ENCODE assay signal across 12 mouse cellular contexts in genomic region chr16:35024300-35024699, GRCm38 (mm10). TPM values are rescaled to one million over a fixed set of nuclear protein-coding genes. Genes with fewer than 3 reads are reported as not detected.
DNase-seq lines count a peak whose midpoint lies in the region; TF ChIP-seq lines count a peak whose summit lies in the region.
"Had no signal": no experiment of that assay in that cellular context is flagged by ENCODE, and none has a peak within 500 bp of the region (broad histone marks: within the 10 kb centered on the region; RNA-seq: fewer than 3 reads in every experiment).

No protein-coding gene starts in this region.

- H3K9ac ChIP-seq in ES-Bruce4 (ENCODE audit: low read depth, poor library complexity, severe bottlenecking) = no peak overlapping the region
- H3K9ac ChIP-seq: limb, embryonic 15.5 days had no signal

- no peak for DNase-seq in left cerebral cortex, adult 2 months (ENCODE audit: extremely low spot score in 1 of 2, low spot score in 2 of 2)
- DNase-seq in left cerebral cortex, adult 11 months (ENCODE audit: low spot score) = no peak
- peak; percentile 1 for DNase-seq in T-cell, adult 2 months (ENCODE audit: low spot score)
- DNase-seq in thymus, adult 2 months = peak; percentile 22
- no peak for DNase-seq in heart, postnatal 36 days
- DNase-seq in adrenal gland, postnatal 4 days (ENCODE audit: low spot score in 2 of 2) = no peak
- DNase-seq: adrenal gland, adult 8-10 months; cerebellum, adult 18-20 months; right cerebral cortex, adult 18-20 months had no signal

- no peak for TF ChIP-seq POLR2A in ES-Bruce4 (IDR thresholded peaks at IDR 0.05; ENCODE audit: insufficient read depth, low read length)
- TF ChIP-seq POLR2A in thymus, adult 2 months (IDR thresholded peaks at IDR 0.05; ENCODE audit: control insufficient read depth, extremely low read depth, insufficient read depth, low read length, poor library complexity) = no peak

- H3K27ac ChIP-seq in left cerebral cortex, adult 2 months = no peak overlapping the region
- no peak overlapping the region for H3K27ac ChIP-seq in ES-Bruce4 (ENCODE audit: insufficient read depth, low read length)
- H3K27ac ChIP-seq in thymus, adult 2 months (ENCODE audit: control insufficient read depth, insufficient read depth, low read length) = no peak overlapping the region
- H3K27ac ChIP-seq: heart, embryonic 10.5 days; limb, embryonic 15.5 days had no signal

- H3K9me3 ChIP-seq in ES-Bruce4 (replicated peaks; ENCODE audit: control insufficient read depth, insufficient read depth, low read length, poor library complexity, severe bottlenecking) = no peaks in the 10 kb centered on the region
- H3K9me3 ChIP-seq: heart, embryonic 10.5 days; limb, embryonic 15.5 days had no signal

- intact Hi-C loops in left cerebral cortex, adult 2 months (cut with DNase I) = no loop called here
- intact Hi-C loops in heart, postnatal 36 days (cut with DNase I) = loop anchor here (5.0 kb wide), 1 partner anchor 1842 kb away; no protein-coding TSS in a partner anchor

- WGBS in thymus, adult 2 months = 93% methylated on average over 5 of the region's 5 CpGs

- TF ChIP-seq EP300 in ES-Bruce4 (IDR thresholded peaks at IDR 0.05; ENCODE audit: insufficient read depth, low read depth, low read length) = 0 out of 2 replicates have a peak, but pooled peaks have one; percentile 29

- TF ChIP-seq CTCF in left cerebral cortex, adult 2 months (IDR thresholded peaks at IDR 0.05) = peak; percentile 36
- peak; percentile 69 for TF ChIP-seq CTCF in ES-Bruce4 (IDR thresholded peaks at IDR 0.05; ENCODE audit: low read depth, low read length)
- TF ChIP-seq CTCF in thymus, adult 2 months (IDR thresholded peaks at IDR 0.05; ENCODE audit: borderline replicate concordance, control insufficient read depth, extremely low read depth, insufficient read depth, low read length, poor library complexity) = no peak

- H3K4me1 ChIP-seq in ES-Bruce4 (ENCODE audit: control insufficient read depth, insufficient read depth, low read length) = no peaks in the 10 kb centered on the region
- H3K4me1 ChIP-seq in thymus, adult 2 months (replicated peaks; ENCODE audit: control insufficient read depth, insufficient read depth, low read length) = no peaks in the 10 kb centered on the region
- H3K4me1 ChIP-seq: limb, embryonic 15.5 days had no signal

- peaks cover 18% of the 10 kb centered on the region for H3K36me3 ChIP-seq in ES-Bruce4 (ENCODE audit: control insufficient read depth, insufficient read depth, low read length, poor library complexity, severe bottlenecking)
- H3K36me3 ChIP-seq in thymus, adult 2 months (ENCODE audit: control insufficient read depth, insufficient read depth, low read length) = no peaks in the 10 kb centered on the region

- H3K27me3 ChIP-seq in ES-Bruce4 (ENCODE audit: control insufficient read depth, insufficient read depth, low read length, poor library complexity, severe bottlenecking) = no peaks in the 10 kb centered on the region
- H3K27me3 ChIP-seq in thymus, adult 2 months (ENCODE audit: control insufficient read depth, insufficient read depth, low read length) = no peaks in the 10 kb centered on the region

- no peak overlapping the region for H3K4me3 ChIP-seq in left cerebral cortex, adult 2 months
- no peak overlapping the region for H3K4me3 ChIP-seq in ES-Bruce4 (ENCODE audit: low read depth, low read length)
- no peak overlapping the region for H3K4me3 ChIP-seq in thymus, adult 2 months (ENCODE audit: control insufficient read depth, insufficient read depth, low read length)
- H3K4me3 ChIP-seq: limb, embryonic 15.5 days had no signal

RNA-seq across cellular contexts. Expression of gene Hacd2, which starts 2.1 kb away (rescaled TPM):
- 10 to 100 TPM; 25.3 to 30.2 TPM for total RNA-seq in left cerebral cortex, adult 2 months (2021)
- polyA plus RNA-seq in ES-Bruce4 (2011; ENCODE audit: insufficient read depth, insufficient read length, low read depth, missing spikeins) = 85.0 and 87.6 TPM in 2 replicates
- 14.1 and 15.4 TPM in 2 replicates for polyA plus RNA-seq in thymus, adult 2 months (2012; rRNA removed)
- total RNA-seq in heart, postnatal 36 days (2021) = 10 to 100 TPM in 1 of 2 experiments, 1 to 10 TPM in 1; 5.6 to 11.0 TPM
- total RNA-seq in adrenal gland, postnatal 4 days (2021) = 10 to 100 TPM; 21.8 to 26.1 TPM

Comparison
In these comparisons a context has a peak if more than half of its experiments do, and no peak if none do; other contexts are left out.
1. DNase-seq: peak in T-cell, adult 2 months (single experiment) and thymus, adult 2 months (single experiment); none in left cerebral cortex, adult 2 months (0 of 2), left cerebral cortex, adult 11 months (single experiment), heart, postnatal 36 days (0 of 2) and adrenal gland, postnatal 4 days (0 of 2).